Mouse (Mus musculus): ENCODE results near the gene Olfml2a.

- TF ChIP-seq CTCF (IDR thresholded peaks at IDR 0.05; ENCODE audit: low read depth), result no peak
- TF ChIP-seq EP300 (IDR thresholded peaks at IDR 0.05; ENCODE audit: low read depth), result no peak
Observed at GRCm38 (mm10) chr2:38973701-38974100, 41.9 kb downstream of the Olfml2a start.

Data from liver, embryonic 14.5 days (tissue).